Mouse (Mus musculus): ENCODE data around the gene Akap8l. TPM values are rescaled to one million over a fixed set of nuclear protein-coding genes. Genes with fewer than 3 reads are reported as not detected.

Gene Akap8l
- total and polyA plus RNA-seq, 3 experiments = 40.0 to 63.8 TPM; not detected in 1

DNA sequence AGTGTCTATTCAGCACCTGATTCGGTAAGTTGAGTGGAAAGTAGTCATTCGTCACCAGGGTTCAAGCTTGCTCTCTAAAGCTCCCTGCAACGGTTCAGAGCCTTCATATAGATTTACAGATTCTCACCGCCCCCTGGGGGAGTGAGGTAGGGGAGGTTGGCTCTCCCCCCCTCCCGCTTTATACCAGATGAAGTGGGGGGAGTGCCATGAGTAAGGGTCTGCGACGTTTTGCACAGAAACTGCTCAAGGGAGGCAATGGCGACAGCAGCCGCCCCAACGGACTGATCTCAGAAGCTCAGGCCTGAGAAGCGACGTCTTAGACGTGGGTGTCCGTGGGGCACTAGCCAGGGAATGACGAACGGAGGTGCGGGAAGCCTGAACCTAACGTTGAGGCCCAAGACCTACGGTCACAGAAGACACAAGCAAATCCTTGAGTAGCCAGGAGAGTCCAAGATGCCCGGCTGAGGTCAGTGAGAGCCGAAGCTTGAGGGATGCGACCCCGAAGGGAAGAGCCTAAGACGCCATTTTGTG, 491 bp downstream of the Akap8l start:
- TF ChIP-seq MAZ (IDR thresholded peaks at IDR 0.05; ENCODE audit: low read depth, low read length) (0 out of 2 replicates have a peak, but pooled peaks have one; percentile 2), POLR2AphosphoS5 (IDR thresholded peaks at IDR 0.05; ENCODE audit: borderline replicate concordance, low read depth, low read length) (no peak), ELF1 (IDR thresholded peaks at IDR 0.05; ENCODE audit: low read depth, low read length) (no peak)
- Histone ChIP-seq H3K4me3 (ENCODE audit: control insufficient read depth in 1 of 2, insufficient read depth in 1 of 2, low read depth in 2 of 2, low read length in 2 of 2) (peak overlapping the region; percentile 91 to 94), H3K9ac (ENCODE audit: control insufficient read depth, low read depth, low read length, poor library complexity, severe bottlenecking) (peak overlapping the region; percentile 90), H3K27ac (ENCODE audit: control insufficient read depth, low read depth, low read length) (peak overlapping the region; percentile 83), H3K4me1 (ENCODE audit: control insufficient read depth in 1 of 2, insufficient read depth in 2 of 2, low read length in 2 of 2) (peaks cover 6 to 8% of the 10 kb centered on the region in 2 experiments; a peak in 3 of 4 replicates), H3K9me3 (replicated peaks; ENCODE audit: insufficient read depth, low read length) (no peaks in the 10 kb centered on the region), H3K27me3 (ENCODE audit: control insufficient read depth in 1 of 2, insufficient read depth in 2 of 2, low read length in 2 of 2) (no peaks in the 10 kb centered on the region), H3K79me2 (ENCODE audit: control insufficient read depth, insufficient read depth, low read length, poor library complexity) (peaks cover 23% of the 10 kb centered on the region), H3K36me3 (ENCODE audit: control insufficient read depth in 1 of 2, insufficient read depth in 2 of 2, low read length in 2 of 2) (peaks cover 0 to 13% of the 10 kb centered on the region in 2 experiments; a peak in 2 of 4 replicates)
- no peak for DNase-seq (ENCODE audit: low read depth, low spot score)

GRCm38 (mm10) chr17:32349037-32349732, 1.2 kb downstream of the Akap8l start:
- Histone ChIP-seq H3K36me3 (ENCODE audit: control insufficient read depth in 1 of 2, insufficient read depth in 2 of 2, low read length in 2 of 2) (peaks cover 0 to 13% of the 10 kb centered on the region in 2 experiments; a peak in 3 of 4 replicates), H3K27me3 (ENCODE audit: control insufficient read depth in 1 of 2, insufficient read depth in 2 of 2, low read length in 2 of 2) (no peaks in the 10 kb centered on the region), H3K4me1 (ENCODE audit: control insufficient read depth in 1 of 2, insufficient read depth in 2 of 2, low read length in 2 of 2) (peaks cover 6 to 8% of the 10 kb centered on the region in 2 experiments; a peak in 3 of 4 replicates), H3K27ac (ENCODE audit: control insufficient read depth, low read depth, low read length) (peak overlapping the region; percentile 83), H3K9me3 (replicated peaks; ENCODE audit: insufficient read depth, low read length) (no peaks in the 10 kb centered on the region), H3K79me2 (ENCODE audit: control insufficient read depth, insufficient read depth, low read length, poor library complexity) (peaks cover 23% of the 10 kb centered on the region), H3K9ac (ENCODE audit: control insufficient read depth, low read depth, low read length, poor library complexity, severe bottlenecking) (peak overlapping the region; percentile 90), H3K4me3 (ENCODE audit: control insufficient read depth in 1 of 2, insufficient read depth in 1 of 2, low read depth in 2 of 2, low read length in 2 of 2) (peak overlapping the region; percentile 91 to 94)
- DNase-seq (ENCODE audit: low read depth, low spot score) = peak; percentile 86
- TF ChIP-seq ZC3H11A (IDR thresholded peaks at IDR 0.05; ENCODE audit: low read depth, low read length) (peak; percentile 48; the same call in 1 of the 2 replicates), MAFK (IDR thresholded peaks at IDR 0.05; ENCODE audit: borderline replicate concordance, low read depth, low read length) (no peak), HCFC1 (IDR thresholded peaks at IDR 0.05; ENCODE audit: low read depth, low read length) (0 out of 2 replicates have a peak, but pooled peaks have one; percentile 34), E2F4 (IDR thresholded peaks at IDR 0.05; ENCODE audit: borderline replicate concordance, low read depth, low read length) (no peak), RCOR1 (IDR thresholded peaks at IDR 0.05; ENCODE audit: low read depth, low read length) (no peak), EP300 (IDR thresholded peaks at IDR 0.05; ENCODE audit: low read depth in 1 of 2, low read length in 2 of 2) (peak; percentile 39 to 40; a peak in 3 of 4 replicates), POLR2A (IDR thresholded peaks at IDR 0.05; ENCODE audit: control insufficient read depth in 1 of 2, insufficient read depth in 1 of 2, low read depth in 1 of 2, low read length in 2 of 2, poor library complexity in 1 of 2) (no peak), MEF2A (IDR thresholded peaks at IDR 0.05; ENCODE audit: extremely low read depth, insufficient replicate concordance, low read depth, low read length, poor library complexity, severe bottlenecking) (0 out of 2 replicates have a peak, but pooled peaks have one; percentile 26), MAX (IDR thresholded peaks at IDR 0.05; ENCODE audit: low read length) (peak; percentile 13; the same call in 1 of the 2 replicates), NRF1 (IDR thresholded peaks at IDR 0.05; ENCODE audit: insufficient read depth, low read depth, low read length, poor library complexity, severe bottlenecking) (no peak), RAD21 (IDR thresholded peaks at IDR 0.05; ENCODE audit: low read depth, low read length) (peak; percentile 71), CHD2 (IDR thresholded peaks at IDR 0.05; ENCODE audit: low read length) (no peak), TCF12 (IDR thresholded peaks at IDR 0.05; ENCODE audit: low read depth, low read length) (peak; percentile 24; the same call in 1 of the 2 replicates), SIN3A (IDR thresholded peaks at IDR 0.05; ENCODE audit: low read length) (peak; percentile 54), TBP (IDR thresholded peaks at IDR 0.05; ENCODE audit: low read depth, low read length) (peak; percentile 43; the same call in 1 of the 2 replicates), POLR2AphosphoS2 (IDR thresholded peaks at IDR 0.05; ENCODE audit: low read length) (no peak), CHD1 (IDR thresholded peaks at IDR 0.05; ENCODE audit: low read depth, low read length) (no peak), JUND (IDR thresholded peaks at IDR 0.05; ENCODE audit: low read depth, low read length) (no peak), MXI1 (IDR thresholded peaks at IDR 0.05; ENCODE audit: low read depth, low read length) (peak; percentile 55; the same call in 1 of the 2 replicates), SMC3 (IDR thresholded peaks at IDR 0.05; ENCODE audit: low read depth, low read length) (peak; percentile 64), MAZ (IDR thresholded peaks at IDR 0.05; ENCODE audit: low read depth, low read length) (peak; percentile 97), TAL1 (IDR thresholded peaks at IDR 0.05; ENCODE audit: low read length) (peak; percentile 23; the same call in 1 of the 2 replicates), ELF1 (IDR thresholded peaks at IDR 0.05; ENCODE audit: low read depth, low read length) (no peak), ZNF384 (IDR thresholded peaks at IDR 0.05; ENCODE audit: low read depth, low read length) (no peak), ETS1 (IDR thresholded peaks at IDR 0.05; ENCODE audit: low read depth, low read length) (peak; percentile 19; the same call in 1 of the 2 replicates), ZKSCAN1 (IDR thresholded peaks at IDR 0.05; ENCODE audit: low read depth, low read length) (peak; percentile 99), POLR2AphosphoS5 (IDR thresholded peaks at IDR 0.05; ENCODE audit: borderline replicate concordance, low read depth, low read length) (no peak), KAT2A (conservative IDR thresholded peaks at IDR 0.05; ENCODE audit: low read depth, low read length) (no peak), GATA1 (IDR thresholded peaks at IDR 0.05; ENCODE audit: low read depth, low read length) (peak; percentile 70)
